Mouse (Mus musculus): ENCODE results near the gene A830005F24Rik.
"Not testable (repeated sequence)": the region's sequence is repeated elsewhere in the genome, so short reads cannot be mapped to it uniquely, and the experiment has no call there.

Gene A830005F24Rik

DNA sequence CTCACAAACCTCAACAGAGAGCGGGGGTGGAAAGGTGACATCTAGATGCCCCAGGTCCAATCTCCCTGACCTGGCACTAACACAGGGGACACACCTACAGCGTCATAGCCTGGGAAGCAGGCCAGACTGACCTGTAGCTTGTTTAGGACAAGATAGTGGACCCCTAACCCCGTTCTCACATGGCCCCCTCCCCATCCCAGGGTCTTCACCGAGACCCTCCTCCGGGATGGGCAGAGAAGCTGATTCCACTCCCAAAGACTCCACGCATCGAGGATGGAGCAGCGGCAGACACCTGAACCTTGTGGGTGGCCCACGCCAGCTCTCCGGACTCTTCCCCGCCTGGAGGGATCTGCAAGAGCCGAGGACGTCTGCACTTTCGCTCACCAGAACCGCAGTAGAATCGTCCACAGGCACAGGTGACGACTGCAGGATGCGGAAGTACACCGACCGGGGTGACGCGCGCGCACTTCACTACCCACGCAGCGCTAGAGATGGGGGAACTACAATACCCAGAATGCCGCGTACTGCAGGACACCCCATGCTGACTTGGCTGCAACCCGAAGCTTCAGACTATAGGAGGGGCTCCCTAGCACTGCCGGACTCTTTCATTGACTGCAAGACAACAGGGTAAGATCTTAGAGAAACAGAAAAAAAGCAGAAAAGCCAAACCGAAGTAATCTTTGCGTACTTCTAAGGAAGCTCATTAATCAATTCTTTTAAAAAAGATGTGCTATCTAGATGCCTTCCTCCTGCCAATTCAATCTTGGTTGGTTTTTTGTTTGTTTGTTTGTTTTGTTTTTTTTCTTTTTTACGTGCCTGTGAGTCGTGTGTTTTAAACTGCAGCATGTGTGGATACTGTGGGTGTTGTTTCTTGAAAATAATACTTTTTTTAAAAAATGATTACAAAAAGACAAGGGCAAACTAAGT is at the start of gene A830005F24Rik, which contains the start of gene Zfp169:
A830005F24Rik (plus strand) TSS at position 568 of the 927 bp plus-strand sequence.
Zfp169 (minus strand) TSS at position 449 of the 927 bp plus-strand sequence.
- DNase-seq: peak; percentile 77

DNA sequence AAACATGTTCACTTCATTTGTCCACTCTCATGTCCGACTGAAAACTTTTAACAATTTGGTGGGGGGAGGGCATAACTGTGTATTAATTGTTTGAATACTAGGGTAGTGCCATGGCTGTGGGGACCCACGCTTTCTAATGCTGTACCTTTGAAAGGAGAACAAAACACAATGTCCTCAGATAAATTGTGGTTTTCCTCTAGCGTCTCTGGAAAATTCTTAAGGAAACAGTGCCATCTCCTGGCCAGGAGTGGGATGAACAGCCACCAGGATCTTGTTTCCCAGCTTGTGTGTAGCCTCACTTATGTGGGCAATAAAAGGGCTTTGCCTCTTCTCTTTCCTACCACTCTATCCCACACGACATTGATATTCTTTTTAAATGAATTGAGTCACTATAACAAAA is 49.2 kb upstream of the A830005F24Rik start:
- peak; percentile 75 for DNase-seq

DNA sequence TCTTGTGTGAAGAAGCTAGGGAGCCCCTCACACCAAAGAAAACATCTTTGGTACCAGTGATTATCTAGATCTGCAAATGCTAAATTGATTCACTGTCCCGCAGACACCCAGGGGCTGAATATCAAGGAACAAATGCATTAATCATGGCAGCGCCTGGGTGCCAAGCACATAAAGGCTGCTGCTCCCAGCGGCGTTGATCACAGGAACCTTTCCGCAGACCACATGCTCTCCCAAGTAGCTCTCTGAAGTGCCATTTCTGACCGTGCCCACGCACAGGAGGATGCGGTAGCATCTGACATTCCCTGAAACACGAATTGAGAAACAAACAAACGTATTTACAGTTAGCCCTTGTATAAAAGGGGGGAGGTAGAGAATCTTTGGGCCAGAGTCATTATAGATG is 47.2 kb upstream of the A830005F24Rik start:
- DNase-seq: no peak

DNA sequence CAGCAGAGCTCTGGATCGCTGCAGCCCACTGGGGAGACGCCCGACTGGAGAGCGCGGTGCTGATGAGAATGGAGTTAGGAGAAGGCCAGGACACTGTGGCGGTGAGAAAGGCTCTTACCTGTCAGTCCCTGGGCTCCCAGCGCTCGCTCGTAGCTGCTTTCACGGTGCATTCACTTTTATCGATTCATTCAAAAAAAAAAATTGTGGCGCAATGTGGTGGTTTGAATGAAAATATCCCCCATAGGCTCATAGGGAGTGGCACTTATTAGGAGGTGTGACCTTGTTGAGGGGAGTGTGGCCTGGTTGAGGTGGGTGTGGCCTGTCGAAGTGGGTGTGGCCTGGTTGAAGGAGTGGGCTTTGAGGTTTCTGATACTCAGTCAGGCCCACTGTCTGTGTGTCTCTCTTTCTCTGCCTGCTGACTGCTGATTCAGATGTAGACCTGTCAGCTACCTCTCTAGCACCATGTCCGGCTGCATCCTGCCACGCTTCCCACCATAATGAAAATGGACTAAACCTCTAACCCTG is 44.7 kb upstream of the A830005F24Rik start:
- DNase-seq: no peak

DNA sequence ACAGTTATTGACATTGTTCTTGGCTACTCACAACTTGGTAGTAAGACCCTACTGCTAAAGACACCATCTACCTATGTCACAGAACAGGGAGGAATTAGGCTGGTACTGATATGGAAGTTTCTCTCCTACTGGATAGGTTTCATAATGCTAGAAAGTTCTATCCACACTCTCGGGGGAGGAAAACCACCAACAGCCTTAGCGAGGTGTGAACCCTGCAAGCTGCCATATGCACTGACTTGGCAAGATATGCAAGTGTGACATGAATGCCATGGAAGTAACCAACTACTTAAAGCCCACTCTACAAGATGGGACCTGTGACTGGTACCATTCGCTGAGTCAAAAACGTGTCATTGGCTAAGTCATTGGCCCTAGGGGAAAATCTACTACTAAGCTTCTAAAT is 29.8 kb upstream of the A830005F24Rik start:
- DNase-seq: no peak

DNA sequence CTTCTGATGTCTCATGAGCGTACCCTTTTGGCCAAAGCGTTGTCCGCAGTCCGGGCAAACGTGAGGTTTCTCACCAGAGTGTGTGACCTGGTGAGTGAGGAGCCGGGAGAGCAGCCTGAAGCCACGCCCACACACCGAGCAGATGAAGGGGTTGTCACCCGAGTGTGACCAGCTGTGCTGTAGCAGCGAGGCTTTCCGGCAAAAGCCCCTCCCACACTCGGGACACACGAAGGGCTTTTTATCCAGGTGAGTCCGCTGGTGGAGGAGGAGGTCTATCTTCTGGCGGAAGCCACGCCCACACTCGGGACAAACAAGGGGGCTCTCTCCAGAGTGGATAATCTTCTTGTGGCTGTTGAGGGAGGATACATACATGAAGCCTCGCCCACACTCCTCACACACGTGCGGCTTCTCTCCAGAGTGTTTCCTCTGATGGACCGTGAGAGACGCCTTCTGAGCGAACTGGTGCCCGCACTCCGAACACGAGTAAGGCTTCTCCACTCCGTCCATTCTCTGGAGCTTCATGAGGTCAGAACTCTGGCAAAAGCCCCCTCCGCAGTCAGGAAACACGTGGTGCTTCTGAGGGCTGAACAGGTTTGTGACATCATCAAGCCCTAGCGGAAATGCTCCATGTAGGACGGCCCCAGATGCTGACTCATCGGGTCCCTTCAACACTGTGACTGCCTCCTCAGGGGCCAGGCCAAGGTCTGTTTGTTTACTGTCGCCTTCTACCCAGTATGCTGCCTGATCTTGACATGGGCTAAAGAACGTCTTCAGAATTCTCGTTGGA is 22.8 kb upstream of the A830005F24Rik start:
- no peak for DNase-seq

DNA sequence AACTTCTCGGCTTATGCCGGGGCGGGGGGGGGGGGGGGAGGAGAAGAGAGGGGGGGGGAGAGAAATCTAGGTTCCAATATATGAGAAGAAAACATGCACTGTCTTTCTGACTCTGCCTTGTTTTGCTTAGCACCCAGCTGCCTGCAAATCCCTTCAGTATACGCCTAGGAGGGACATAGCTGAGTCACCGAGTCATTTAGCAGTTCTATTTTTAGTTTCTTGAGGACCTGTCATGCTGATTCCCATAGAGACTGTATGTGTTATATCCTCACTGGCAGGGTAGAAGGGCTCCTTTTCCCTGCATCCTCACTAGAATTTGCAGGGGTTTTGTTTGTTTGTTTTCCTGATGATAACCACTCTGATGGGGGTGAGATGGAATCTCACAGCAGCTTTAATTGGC is 20.2 kb upstream of the A830005F24Rik start:
- no peak for DNase-seq

DNA sequence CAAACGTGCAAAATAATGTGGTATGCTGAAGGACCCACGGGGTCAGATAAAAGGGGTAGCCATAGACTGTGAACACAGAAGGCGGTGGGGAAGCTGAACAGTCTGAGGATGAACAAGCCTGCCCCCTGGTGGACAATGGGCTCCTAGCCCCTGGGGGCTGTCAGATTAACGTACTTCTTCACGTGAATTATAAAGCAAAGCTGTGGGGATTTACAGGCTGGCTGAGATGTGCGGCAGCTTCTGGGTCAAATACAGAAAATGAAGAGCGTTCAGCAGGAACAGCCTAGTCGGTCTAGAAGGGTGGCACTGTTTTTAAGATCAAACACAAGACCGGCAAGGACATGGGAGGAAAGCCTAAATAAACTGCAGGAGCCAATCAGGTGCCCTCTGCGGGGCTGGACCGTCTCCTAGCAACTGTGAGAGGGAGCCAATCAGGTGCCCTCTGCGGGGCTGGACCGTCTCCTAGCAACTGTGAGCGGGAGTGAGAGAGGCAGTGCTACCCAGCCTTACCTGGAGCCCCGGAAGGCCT is 15.6 kb upstream of the A830005F24Rik start:
- DNase-seq: peak; percentile 82

DNA sequence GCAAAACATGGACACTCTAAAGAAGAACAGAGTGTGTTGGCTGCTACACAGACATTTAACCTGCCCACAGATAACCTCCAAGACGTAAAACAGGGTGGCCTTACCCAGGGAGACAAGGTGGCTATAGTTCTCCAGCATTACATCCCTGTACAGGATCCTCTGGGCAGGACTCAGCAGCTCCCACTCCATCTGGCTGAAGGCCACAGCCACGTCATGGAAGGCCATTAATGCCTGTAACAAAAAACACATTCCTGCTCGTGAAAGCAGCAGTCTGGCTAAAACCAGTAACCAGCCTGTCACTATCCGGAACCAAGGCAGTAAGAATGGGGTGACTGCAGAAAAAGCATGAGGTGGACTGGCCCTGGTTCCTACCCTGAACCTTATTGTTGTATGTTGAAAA is 14.7 kb upstream of the A830005F24Rik start:
- no peak for DNase-seq

DNA sequence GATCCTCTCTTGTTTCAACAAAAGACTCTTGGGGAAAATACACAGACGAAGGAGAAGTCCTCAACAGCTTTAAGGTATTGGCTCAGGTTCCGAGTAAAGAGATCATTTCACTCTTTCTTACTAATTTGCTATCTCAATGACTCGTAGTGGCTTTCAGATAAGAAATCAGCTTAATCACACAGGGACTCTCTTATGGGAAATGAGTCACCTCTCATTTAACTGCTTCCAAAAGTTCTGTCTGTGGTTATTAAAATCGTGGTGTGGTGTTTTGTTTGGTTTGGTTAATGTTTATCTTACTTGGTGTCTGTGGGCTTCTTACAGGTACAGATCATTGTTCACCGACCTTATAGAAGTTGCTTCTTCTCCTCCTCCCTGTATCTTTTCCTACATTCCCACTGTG is 10.9 kb upstream of the A830005F24Rik start:
- no peak for DNase-seq

DNA sequence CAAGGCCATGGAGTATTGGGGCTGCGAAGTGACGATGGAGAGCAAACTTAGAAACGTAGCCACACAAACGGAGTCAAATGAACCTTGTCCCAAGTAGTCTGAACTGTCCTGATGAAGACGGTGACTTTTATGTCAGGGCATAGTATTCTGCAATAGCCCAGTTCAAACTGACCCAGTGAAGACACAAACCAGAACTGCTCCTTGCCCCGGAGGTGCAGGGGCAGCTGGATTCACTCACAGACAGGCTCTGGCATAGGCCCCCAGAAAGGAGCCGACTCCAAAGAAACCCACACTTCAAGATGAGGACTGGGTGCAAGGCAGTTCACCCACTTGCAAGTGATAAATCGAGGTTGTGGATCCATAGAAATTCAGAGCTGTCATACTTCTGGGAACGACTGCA is 4.7 kb upstream of the A830005F24Rik start:
- DNase-seq: no peak

DNA sequence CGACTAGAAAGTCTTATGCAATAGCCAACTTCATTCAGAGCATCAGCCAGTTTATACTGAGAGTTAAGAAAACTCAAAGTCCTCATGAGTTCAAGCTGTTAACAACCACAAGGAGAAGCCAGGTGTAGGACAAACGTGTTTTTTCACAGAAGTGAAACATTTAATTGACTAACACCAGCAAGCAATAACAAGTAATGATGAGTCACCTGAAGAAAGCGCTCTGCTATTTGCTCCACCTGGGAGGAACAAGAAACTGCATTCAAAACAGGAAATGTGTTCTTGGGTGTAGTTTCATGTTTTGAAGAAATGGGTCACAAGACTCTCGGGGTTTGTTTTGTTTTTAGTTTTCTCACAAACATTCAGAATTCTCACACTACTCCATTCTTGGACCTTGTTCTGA is 2.5 kb downstream of the A830005F24Rik start:
- no peak for DNase-seq

DNA sequence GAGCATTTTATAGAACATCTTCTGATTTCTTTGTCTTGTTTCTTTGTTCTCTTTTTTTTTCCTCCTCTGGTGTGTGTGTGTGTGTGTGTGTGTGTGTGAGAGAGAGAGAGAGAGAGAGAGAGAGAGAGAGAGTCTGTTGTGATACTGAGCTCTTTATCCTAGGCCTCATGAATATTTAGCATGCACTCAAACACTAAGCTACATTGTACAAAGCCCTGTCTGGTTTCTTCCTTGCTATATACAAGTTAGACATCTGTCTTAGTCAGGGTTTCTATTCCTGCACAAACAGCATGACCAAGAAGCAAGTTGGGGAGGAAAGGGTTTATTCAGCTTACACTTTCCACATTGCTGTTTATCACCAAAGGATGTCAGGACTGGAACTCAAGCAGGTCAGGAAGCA is 5.8 kb downstream of the A830005F24Rik start:
- DNase-seq: not testable (repeated sequence)

DNA sequence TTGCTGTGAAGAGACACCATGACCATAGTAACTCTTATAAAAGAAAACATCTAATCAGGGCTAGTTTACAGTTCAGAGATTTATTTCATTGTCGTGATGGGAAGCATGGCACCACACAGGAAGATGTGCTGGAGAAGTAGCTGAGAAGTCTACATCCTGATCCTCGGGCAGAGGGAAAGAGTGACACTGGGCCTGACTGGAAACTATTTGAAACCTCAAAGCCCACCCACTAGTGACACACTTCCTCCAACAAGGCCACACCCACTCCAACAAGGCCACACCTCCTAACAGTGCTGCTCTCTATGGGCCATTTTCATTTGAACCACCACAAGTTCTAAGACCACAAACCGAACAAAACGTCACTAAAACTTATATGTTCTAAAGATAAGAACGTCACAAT is 12.4 kb downstream of the A830005F24Rik start:
- DNase-seq: no peak

DNA sequence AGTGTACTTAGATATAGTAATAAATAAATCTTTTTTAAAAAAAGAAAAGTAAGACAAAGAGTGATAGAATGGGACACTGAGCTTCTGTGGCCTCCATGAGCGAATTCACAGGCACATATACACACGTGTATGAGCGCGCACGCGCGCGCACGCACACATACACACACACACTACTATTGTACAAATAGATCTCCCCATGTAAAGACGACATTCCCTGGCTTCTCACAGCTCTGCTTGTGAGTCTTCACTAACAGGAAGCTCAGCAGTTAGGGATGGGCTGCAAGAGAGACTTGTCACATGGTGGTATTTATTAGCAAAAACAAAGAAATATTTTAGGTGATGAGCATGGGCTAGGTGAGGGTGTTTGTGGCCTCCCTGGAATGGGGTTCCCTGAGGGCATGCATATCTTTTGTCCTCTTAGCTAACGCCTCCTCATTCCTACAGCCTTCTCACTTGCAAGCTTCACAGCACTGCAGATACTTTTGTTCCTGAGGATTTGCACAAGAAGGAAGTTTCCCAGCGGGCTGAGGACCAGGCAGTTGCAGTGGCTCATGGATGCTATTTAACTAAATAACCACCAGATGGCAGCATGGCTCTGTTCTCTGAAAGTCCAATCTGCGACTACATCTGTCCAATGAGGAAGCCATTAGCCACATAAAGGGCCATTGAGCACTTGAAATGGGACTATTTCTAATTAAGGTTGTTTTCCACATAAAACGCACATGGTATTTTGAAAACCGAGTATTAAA is 14.9 kb downstream of the A830005F24Rik start:
- DNase-seq: peak; percentile 32

DNA sequence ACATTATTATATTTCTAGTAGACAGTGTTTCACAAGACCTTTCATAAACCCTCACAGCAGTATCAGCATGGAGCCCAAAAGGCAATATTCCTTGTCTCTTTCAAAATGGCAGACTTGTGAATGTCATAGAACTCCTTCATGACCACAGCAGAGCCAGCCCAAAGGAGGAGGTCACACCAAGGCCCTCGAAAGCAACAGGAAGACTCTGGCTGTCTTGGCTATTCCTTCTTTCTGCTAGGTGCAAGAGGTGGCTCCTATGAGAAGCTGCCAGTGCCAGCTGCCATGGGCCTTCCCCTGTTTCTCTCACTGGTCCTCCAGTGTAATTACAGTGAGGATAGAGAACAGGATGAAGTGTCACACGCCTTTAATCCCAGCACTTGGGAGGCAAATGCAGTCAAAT is 15.7 kb downstream of the A830005F24Rik start:
- no peak for DNase-seq

DNA sequence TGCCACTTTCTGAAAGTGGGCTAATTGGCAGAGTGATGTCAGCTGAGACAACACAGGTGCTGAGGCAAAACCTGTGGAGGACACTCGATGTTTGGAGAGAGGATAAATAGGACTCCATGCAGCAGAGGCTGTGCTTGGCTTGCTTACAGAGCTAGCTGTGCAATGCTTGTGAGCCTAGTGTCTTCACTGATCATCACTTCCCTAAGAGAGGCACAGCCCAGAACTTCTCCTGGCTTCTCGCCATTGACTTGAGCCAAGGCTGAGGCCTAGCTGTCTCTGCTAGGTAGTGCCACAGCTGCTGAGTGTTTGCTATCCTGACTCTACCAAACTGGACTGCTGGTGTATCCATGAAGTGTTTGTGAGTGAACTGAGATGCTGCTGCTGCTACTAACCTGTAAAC is 17.3 kb downstream of the A830005F24Rik start:
- no peak for DNase-seq

DNA sequence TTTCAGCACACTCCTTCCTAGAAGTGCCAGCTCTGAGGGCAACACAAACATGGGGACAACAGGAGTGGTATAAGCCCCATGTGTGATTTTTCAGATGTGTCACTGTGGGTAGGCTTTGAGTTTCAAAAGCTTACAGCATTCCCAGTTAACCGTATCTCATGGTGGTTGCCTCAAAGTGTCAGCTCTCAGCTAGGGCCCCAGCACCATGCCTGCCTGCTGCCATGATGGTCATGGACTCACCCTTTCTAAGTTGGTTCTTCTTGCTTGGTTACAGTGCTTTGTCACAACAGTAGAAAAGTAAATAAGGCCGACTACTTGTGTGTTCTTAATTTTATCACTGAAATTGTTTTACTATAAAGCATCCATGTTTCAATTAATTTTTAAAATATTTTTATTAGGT is 18.1 kb downstream of the A830005F24Rik start:
- DNase-seq: no peak

DNA sequence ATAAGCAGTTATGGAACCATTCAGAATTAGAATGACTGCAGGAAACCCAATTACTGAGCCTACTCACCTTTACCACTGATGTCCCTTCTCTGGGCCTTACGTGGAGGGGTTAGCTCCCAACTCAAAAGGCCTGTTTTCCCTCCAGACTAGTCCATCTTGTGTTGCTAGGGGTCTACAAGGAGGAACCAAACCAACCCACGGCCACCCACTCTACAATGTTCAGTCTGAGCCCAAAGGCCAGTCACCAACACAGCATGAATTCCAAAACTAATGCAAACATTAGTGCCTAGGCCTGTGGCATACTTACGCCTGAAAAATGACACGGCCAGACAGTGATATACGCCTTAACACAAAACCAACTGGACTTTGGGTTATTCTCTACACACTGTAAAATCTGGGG is 20.1 kb downstream of the A830005F24Rik start:
- DNase-seq: no peak

DNA sequence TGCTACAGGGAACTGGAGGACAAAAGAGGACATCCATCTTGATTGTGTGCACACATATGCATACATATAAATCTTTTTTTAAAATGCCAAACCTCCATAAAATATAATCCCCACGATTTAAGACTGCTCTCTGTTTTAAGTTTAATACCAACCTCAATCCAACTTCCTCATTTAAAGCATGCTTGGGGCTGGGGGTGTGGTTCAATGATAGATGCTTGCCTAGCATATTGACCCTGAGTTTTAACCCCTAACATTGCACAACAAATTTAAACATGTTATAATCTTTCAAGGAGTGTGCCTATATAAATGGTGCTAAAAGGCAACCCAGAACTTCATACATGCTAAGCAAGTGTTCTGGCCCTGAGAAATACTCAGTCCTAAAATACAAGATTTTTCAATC is 27.1 kb downstream of the A830005F24Rik start:
- DNase-seq: no peak

DNA sequence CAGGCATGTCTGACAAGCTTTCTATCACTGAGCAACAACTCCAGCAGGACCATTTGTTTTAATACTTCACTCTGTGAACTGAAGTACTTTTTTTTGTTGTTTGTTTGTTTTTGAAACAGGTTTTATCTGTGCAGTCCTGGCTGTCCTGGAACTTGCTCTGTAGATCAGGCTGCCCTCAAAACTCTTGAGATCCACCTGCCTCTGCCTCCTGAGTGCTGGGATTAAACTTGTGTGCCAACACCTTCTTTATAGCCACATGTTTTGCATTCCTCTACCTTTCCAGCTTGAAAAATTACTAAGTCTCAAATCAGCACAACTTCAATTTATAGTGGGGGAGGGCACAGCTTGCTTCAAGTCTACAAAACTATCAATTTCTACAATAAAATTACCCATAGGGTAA is 31.0 kb downstream of the A830005F24Rik start:
- no peak for DNase-seq

DNA sequence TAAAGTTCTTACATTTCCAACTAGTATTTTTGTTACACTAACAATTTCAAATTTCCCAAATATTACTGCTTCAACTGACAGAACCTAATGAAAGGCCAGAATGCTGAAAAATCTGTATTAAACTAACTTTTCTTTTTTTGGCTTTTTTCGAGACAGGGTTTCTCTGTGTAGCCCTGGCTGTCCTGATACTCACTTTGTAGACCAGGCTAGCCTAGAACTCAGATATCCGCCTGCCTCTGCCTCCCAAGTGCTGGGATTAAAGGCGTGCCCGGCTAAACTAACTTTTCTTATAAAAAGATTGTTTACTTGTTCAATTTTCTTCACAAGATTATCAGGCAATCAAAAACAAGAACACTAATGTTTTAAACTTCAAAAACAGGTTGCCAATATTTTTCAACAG is 31.5 kb downstream of the A830005F24Rik start:
- no peak for DNase-seq
